Mouse (Mus musculus): ENCODE data around the gene Eef2k.
A peak's percentile ranks its signal among the peaks of the same experiment; 100 is the strongest.

DNA sequence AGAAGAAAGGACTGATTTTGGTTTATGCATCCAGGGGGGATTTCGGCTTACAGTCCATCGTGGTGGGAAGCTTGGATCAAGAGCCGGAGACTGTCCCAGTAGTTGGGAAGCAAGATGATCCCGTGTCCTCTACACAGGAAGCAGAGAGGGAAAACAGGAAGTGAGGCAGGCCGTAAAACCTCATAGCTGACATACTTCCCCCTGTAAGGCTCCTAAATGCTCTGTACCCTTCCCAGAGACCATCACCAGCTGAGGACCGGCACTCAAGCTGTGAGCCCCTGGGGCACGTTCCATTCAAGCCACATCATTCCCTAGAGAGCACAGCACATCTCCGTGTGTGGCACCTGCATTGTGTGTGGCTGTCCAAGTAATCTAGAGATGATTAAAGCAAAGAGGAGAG, 59.1 kb downstream of the Eef2k start:
- peak; percentile 60; the same call in 1 of the 2 replicates for TF ChIP-seq EP300 (IDR thresholded peaks at IDR 0.05; ENCODE audit: insufficient read depth, low read depth, low read length)
- TF ChIP-seq POLR2A (IDR thresholded peaks at IDR 0.05; ENCODE audit: insufficient read depth, low read length), result no peak
